Mouse (Mus musculus) kidney, adult 2 months (tissue): Measurements from ENCODE around the gene Crxos.

Experiments
- CTCF ChIP-seq: fragments of 200-500 bp; conservative IDR thresholded peaks from 2 replicates; pipeline ENCODE4 v1.5.1; 2011; ENCODE audit warnings: low read depth, mild to moderate bottlenecking, control low read depth, low read length, moderate library complexity, mixed read lengths; ENCODE audit not compliant: insufficient read depth, insufficient read length
- POLR2A ChIP-seq: fragments of 200-500 bp; IDR thresholded peaks from one replicate; pipeline ENCODE4 v1.6.1; 2011; ENCODE audit warnings: low read depth, low read length, control low read depth

- no peak for TF ChIP-seq POLR2A
- TF ChIP-seq CTCF = no peak
Measured at GRCm38 (mm10) chr7:15945721-15946536, 63.5 kb downstream of the Crxos start, which contains the start of gene Nop53.
